Mouse (Mus musculus) myocyte (in vitro differentiated cells): ENCODE data around the gene C1qtnf3. TPM values are rescaled to one million over a fixed set of nuclear protein-coding genes. Genes with fewer than 3 reads are reported as not detected.
A peak's percentile ranks its signal among the peaks of the same experiment; 100 is the strongest.

Experiments
- H3K27me3 ChIP-seq: one replicate; pipeline ENCODE4 v1.6.1; 2011; ENCODE audit not compliant: control insufficient read depth, insufficient read depth, insufficient read length
- H3K36me3 ChIP-seq: one replicate; pipeline ENCODE4 v1.6.1; 2011; ENCODE audit not compliant: control insufficient read depth, insufficient read depth
- H3K4me2 ChIP-seq: one replicate; pipeline ENCODE4 v1.6.1; 2011; ENCODE audit warnings: low read depth, control low read depth
- H3K4me3 ChIP-seq: one replicate; pipeline ENCODE4 v1.5.1; 2011; ENCODE audit warnings: mild to moderate bottlenecking, control low read depth, moderate library complexity
- H3K79me2 ChIP-seq: one replicate; pipeline ENCODE4 v1.6.1; 2011; ENCODE audit not compliant: control insufficient read depth, insufficient read depth
- H3ac ChIP-seq: one replicate; pipeline ENCODE4 v1.6.1; 2011; ENCODE audit not compliant: control insufficient read depth, insufficient read length
- CEBPB ChIP-seq: IDR thresholded peaks from 2 replicates; pipeline ENCODE4 v1.6.1; 2011; ENCODE audit warnings: mild to moderate bottlenecking, moderate library complexity; ENCODE audit not compliant: poor library complexity, insufficient read depth, severe bottlenecking
- E2F4 ChIP-seq: IDR thresholded peaks from one replicate; pipeline ENCODE4 v1.6.1; 2011; ENCODE audit warnings: mild to moderate bottlenecking, control low read depth, moderate library complexity; ENCODE audit not compliant: insufficient read depth
- MAX ChIP-seq: IDR thresholded peaks from one replicate; pipeline ENCODE4 v1.6.1; 2011; ENCODE audit warnings: low read depth, mild to moderate bottlenecking, control low read depth
- MYOD1 ChIP-seq, 3 experiments: IDR thresholded peaks; one replicate each; pipeline ENCODE4 v1.6.1; 2011; ENCODE audit warnings: control low read depth in 2 of 3, low read depth in 2 of 3, mild to moderate bottlenecking in 2 of 3, moderate library complexity in 1 of 3; ENCODE audit not compliant: insufficient read length in 2 of 3, control insufficient read depth in 1 of 3
- MYOG ChIP-seq, 3 experiments: IDR thresholded peaks; one replicate each; pipeline ENCODE4 v1.6.1; 2011; ENCODE audit warnings: control low read depth in 2 of 3, low read depth in 2 of 3, mild to moderate bottlenecking in 2 of 3; ENCODE audit not compliant: insufficient read length in 2 of 3, control insufficient read depth in 1 of 3, insufficient read depth in 1 of 3
- POLR2A ChIP-seq: IDR thresholded peaks from one replicate; pipeline ENCODE4 v1.6.1; 2011; ENCODE audit warnings: low read depth, mild to moderate bottlenecking, control low read depth, moderate library complexity; ENCODE audit not compliant: insufficient read length
- POLR2AphosphoS2 ChIP-seq: IDR thresholded peaks from one replicate; pipeline ENCODE4 v1.6.1; 2011; ENCODE audit warnings: low read depth, control low read depth; ENCODE audit not compliant: insufficient read length
- REST ChIP-seq: IDR thresholded peaks from one replicate; pipeline ENCODE4 v1.6.1; 2011; ENCODE audit warnings: mild to moderate bottlenecking, control low read depth, moderate library complexity; ENCODE audit not compliant: insufficient read depth, insufficient read length
- SRF ChIP-seq: IDR thresholded peaks from one replicate; pipeline ENCODE4 v1.6.1; 2011; ENCODE audit warnings: low read depth; ENCODE audit not compliant: control insufficient read depth, insufficient read length
- TCF12 ChIP-seq: IDR thresholded peaks from one replicate; pipeline ENCODE4 v1.6.1; 2011; ENCODE audit warnings: mild to moderate bottlenecking, control low read depth; ENCODE audit not compliant: poor library complexity, insufficient read depth, severe bottlenecking
- TCF3 ChIP-seq: IDR thresholded peaks from one replicate; pipeline ENCODE4 v1.6.1; 2011; ENCODE audit warnings: low read depth, control low read depth; ENCODE audit not compliant: insufficient read length
- USF1 ChIP-seq: IDR thresholded peaks from one replicate; pipeline ENCODE4 v1.6.1; 2011; ENCODE audit warnings: low read depth, mild to moderate bottlenecking, control low read depth, moderate library complexity
- polyA plus RNA-seq: library from polyadenylated mRNA; unstranded; fragments of >200 nt; fragmentation: generic; extraction: Trizol; gene quantifications from one replicate; pipeline ENCODE4 v1.2.1, GENCODE M21; 2012; ENCODE audit warnings: missing spikeins

C1qtnf3 gene
- polyA plus RNA-seq, 1 experiment = 77.5 TPM

DNA sequence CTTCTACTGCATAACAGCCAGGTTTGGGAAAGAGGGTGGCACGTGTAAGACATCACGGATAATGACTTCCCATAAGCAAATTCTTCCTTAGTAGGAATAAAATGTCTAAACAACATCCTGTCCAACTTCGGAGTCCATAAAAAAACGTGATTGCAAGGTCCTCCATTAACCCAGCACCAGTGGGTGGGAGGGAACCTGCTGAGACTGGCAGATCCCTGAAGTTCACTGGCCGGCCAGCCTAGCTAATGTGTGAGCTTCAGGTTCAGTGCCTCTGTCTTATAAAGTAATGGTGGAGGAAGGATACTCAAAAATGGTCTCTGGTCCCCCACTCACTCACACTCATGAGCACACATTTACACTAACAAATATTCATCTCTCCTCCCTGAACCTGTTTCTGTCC lies 3.0 kb downstream of the C1qtnf3 start:
- no peak overlapping the region for H3K4me3 ChIP-seq
- no peak for TF ChIP-seq USF1
- no peak for TF ChIP-seq POLR2AphosphoS2
- no peak for TF ChIP-seq CEBPB
- TF ChIP-seq POLR2A = no peak
- no peak overlapping the region for H3K4me2 ChIP-seq
- H3K27me3 ChIP-seq = no peaks in the 10 kb centered on the region
- H3K79me2 ChIP-seq = no peaks in the 10 kb centered on the region
- no peak overlapping the region for H3ac ChIP-seq
- no peaks in the 10 kb centered on the region for H3K36me3 ChIP-seq

DNA sequence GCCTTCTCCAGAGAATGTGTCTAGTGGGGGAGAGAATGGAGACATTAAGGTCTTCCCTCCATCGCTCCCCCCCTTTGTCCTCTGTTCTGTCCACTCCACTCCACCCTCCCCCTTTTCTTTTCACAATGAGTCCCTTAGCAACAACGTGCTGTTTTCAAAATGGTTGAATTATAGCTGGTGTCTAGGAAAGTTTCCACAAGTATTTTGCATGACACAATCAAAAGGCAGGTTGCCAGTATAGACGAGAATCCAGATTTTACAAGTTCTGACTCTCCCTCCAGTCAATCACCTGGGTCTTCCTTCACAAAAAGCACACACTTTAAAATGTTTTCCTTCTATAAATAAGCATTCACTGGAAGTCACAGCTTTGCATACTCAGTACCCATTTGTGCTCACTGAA lies 4.6 kb downstream of the C1qtnf3 start:
- H3ac ChIP-seq = no peak overlapping the region
- no peak overlapping the region for H3K4me3 ChIP-seq
- no peaks in the 10 kb centered on the region for H3K79me2 ChIP-seq
- no peak overlapping the region for H3K4me2 ChIP-seq
- H3K27me3 ChIP-seq = no peaks in the 10 kb centered on the region
- no peaks in the 10 kb centered on the region for H3K36me3 ChIP-seq
- TF ChIP-seq TCF12 = no peak
- no peak for TF ChIP-seq E2F4
- TF ChIP-seq TCF3 = no peak
- no peak for TF ChIP-seq POLR2AphosphoS2
- no peak for TF ChIP-seq REST

DNA sequence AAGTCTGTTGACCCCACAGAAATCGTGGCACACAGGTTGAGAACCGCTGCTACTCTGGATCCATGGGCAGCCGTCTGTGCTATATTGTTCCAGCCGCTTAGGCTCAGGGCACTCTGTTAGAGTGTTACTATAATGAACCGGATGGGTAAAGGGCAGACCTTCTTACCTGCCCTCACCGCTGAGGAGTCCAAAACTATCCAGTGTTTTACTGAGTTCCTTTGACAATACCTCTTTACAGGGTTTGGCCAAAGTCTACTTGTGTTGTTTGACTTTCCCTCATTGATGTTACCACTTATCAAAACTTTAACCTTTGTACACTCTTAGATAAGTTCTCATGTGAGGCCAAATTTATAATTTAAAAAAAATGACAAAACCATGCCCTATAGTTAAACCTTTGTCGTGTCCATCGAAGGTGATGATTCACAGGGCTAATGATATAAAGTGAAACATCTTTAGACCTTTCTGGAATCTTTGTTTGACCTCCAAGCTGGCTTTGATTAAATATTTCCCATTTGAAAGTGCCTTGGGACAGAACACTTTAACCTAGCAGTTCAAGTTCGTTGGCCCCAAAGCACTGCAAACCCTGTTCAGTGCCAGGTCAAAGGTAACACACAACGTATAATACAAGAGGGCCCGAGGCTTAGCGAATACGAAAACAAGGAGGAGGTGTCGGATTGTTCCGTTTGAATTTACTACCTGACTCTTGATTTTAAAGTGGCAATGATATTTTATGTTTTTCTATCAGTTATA lies 7.3 kb downstream of the C1qtnf3 start:
- Histone ChIP-seq H3K36me3 (no peaks in the 10 kb centered on the region), H3K79me2 (no peaks in the 10 kb centered on the region), H3ac (no peak overlapping the region), H3K4me3 (no peak overlapping the region), H3K27me3 (no peaks in the 10 kb centered on the region), H3K4me2 (no peak overlapping the region)
- TF ChIP-seq TCF3 (no peak), MAX (no peak)

DNA sequence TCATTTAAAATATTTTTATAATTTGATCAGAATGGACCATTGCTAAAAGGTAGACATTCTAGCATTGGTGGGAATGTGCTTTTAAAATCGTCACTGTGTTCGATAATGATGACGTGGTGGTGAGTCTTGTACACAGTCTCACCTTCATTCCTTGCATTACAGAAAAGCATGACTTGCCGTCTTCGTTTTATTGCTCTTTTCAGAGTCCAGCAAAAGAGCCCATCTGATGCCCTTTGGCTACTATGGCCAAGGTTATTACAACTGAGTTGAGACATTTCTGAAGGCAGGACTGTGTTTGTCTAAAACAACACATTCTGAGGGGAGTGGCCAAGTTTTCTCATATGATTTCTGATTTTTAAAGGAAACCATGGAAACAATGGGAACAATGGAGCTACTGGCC lies 8.1 kb downstream of the C1qtnf3 start:
- Histone ChIP-seq H3K4me2 (no peak overlapping the region), H3K27me3 (no peaks in the 10 kb centered on the region), H3K36me3 (no peaks in the 10 kb centered on the region), H3ac (no peak overlapping the region), H3K79me2 (no peaks in the 10 kb centered on the region), H3K4me3 (no peak overlapping the region)
- TF ChIP-seq POLR2AphosphoS2 = no peak
- TF ChIP-seq CEBPB = no peak
- TF ChIP-seq MAX = no peak
- no peak for TF ChIP-seq E2F4
- TF ChIP-seq TCF3 = no peak
- TF ChIP-seq MYOD1 (IDR thresholded peaks at IDR 0.05; ENCODE audit: control insufficient read depth in 1 of 3, insufficient read length in 2 of 3, low read depth in 2 of 3) = no peak
- no peak for TF ChIP-seq REST
- TF ChIP-seq SRF = no peak
- no peak for TF ChIP-seq POLR2A
- TF ChIP-seq MYOG (IDR thresholded peaks at IDR 0.05; ENCODE audit: control insufficient read depth in 1 of 3, insufficient read depth in 1 of 3, insufficient read length in 2 of 3, low read depth in 2 of 3) = no peak
- no peak for TF ChIP-seq USF1
- no peak for TF ChIP-seq TCF12

DNA sequence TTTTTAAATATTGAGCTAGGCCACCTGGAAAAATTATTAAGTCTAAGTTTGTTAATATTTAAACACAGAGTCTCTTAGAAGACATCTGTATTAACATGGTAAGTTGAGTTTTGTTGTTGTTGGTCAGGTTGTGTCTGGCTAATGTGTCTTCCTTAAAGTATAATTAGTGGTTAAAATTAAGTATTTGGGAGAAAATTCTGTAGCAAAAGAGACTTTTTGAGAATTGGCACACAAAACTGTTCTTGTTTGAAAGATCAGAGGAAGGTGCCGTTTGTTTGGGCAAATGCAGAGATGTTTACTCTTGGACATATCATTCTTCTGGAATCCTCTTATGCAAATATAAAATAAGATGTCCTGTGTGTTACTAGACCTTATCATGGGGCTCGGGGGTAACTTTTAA lies 10.5 kb downstream of the C1qtnf3 start:
- Histone ChIP-seq H3ac (no peak overlapping the region), H3K4me2 (no peak overlapping the region), H3K36me3 (no peaks in the 10 kb centered on the region), H3K79me2 (no peaks in the 10 kb centered on the region), H3K27me3 (no peaks in the 10 kb centered on the region), H3K4me3 (no peak overlapping the region)
- no peak for TF ChIP-seq MYOD1 (IDR thresholded peaks at IDR 0.05; ENCODE audit: control insufficient read depth in 1 of 3, insufficient read length in 2 of 3, low read depth in 2 of 3)
- TF ChIP-seq TCF12 = no peak
- TF ChIP-seq POLR2AphosphoS2 = no peak
- TF ChIP-seq CEBPB = no peak
- TF ChIP-seq SRF = no peak
- TF ChIP-seq REST = no peak
- TF ChIP-seq MYOG (IDR thresholded peaks at IDR 0.05; ENCODE audit: control insufficient read depth in 1 of 3, insufficient read depth in 1 of 3, insufficient read length in 2 of 3, low read depth in 2 of 3) = no peak
- TF ChIP-seq MAX = no peak
- TF ChIP-seq TCF3 = no peak
- no peak for TF ChIP-seq POLR2A
- no peak for TF ChIP-seq USF1

DNA sequence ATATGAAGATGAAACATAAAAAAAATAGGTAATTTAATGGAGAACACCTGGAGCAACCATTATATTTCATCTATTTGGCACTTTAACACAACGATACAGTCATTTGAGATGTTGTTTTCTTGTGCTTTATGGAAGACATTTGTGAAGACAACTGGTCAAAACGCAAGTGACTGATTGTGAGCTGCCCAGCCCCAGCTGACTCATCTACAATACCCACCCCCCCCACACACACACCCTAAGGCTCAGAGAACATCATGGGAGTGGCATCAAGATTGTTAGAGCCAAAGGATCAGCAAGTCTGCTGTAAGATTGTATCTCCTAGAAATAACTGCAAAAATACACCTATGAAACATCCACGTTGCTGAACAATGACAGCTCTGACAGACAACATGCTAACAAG lies 17.3 kb downstream of the C1qtnf3 start:
- H3ac ChIP-seq = no peak overlapping the region
- H3K79me2 ChIP-seq = no peaks in the 10 kb centered on the region
- peak overlapping the region; percentile 71 for H3K4me2 ChIP-seq
- H3K36me3 ChIP-seq = no peaks in the 10 kb centered on the region
- no peak overlapping the region for H3K4me3 ChIP-seq
- no peaks in the 10 kb centered on the region for H3K27me3 ChIP-seq
- TF ChIP-seq E2F4 (no peak), MYOD1 (IDR thresholded peaks at IDR 0.05; ENCODE audit: control insufficient read depth in 1 of 3, insufficient read length in 2 of 3, low read depth in 2 of 3) (peak in 2 of 3 experiments; percentile 14 to 54), MYOG (IDR thresholded peaks at IDR 0.05; ENCODE audit: control insufficient read depth in 1 of 3, insufficient read depth in 1 of 3, insufficient read length in 2 of 3, low read depth in 2 of 3) (peak in 2 of 3 experiments; percentile 7 to 51)
